Mouse (Mus musculus) adrenal gland, adult 8-10 months (tissue): Measurements from ENCODE around the gene 2900011O08Rik. TPM values are rescaled to one million over a fixed set of nuclear protein-coding genes. Genes with fewer than 3 reads are reported as not detected.
"Not testable (repeated sequence)": the region's sequence is repeated elsewhere in the genome, so short reads cannot be mapped to it uniquely, and the experiment has no call there.

Experiments used
- DNase-seq: peaks from one replicate; pipeline ENCODE4 v3.0.0; 2022
- total RNA-seq, 4 experiments: library from RNA; stranded (reverse); gene quantifications; 2 replicates each; pipeline ENCODE4 v1.2.4; 2022

The 2900011O08Rik gene
- total RNA-seq, result 1 to 10 TPM; 1.2 to 4.5 (median 2.6) TPM

DNA sequence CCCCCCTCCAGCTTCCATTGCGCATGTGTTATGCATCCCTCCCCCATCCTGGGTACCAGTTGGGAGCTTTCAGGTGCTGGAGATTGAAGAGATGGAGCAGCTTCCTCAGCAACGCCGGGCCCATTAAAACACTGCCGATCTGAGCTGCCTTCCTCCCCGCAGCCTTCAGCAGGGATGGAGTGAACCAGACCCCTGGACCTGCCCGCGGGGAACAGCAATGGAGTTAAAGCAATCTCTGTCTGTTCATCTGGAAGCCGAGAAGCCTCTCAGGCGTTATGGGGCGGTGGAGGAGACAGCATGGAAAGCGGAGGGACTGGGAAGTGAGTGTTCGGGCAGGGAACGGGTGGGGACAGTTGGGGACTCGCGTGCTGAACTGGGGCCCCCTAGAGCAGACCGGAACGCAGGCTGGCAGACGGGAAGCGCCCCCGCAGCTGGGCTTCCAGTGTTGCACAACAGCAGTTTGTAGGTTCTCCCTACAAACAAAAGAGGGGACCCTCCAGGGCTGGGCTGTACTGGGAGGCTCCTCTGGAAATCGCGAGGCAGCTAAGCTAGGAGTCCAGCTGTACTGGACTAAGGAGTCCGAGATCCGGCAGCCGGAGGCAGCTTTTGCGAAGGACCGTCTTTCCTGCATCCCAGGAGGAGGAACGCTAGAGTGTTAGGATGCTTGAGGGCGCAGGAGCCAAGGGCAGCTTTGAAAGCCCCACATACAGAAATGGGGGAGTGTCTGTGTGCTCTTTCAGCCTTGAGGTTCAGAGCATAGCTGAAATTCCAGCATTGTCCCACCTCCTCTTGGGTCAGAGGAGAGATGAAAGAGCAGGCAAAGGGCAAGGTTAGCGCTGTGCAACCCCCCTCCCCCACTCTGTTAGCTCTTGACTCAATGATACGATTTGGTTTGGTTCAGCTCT is at the start of gene 2900011O08Rik, which contains the start of gene Ifitm7:
Gene 2900011O08Rik, plus strand, starts transcription at position 31 of the 905 bp plus-strand sequence.
Gene Ifitm7, minus strand, starts transcription at position 315 of the 905 bp plus-strand sequence.
- no peak for DNase-seq

DNA sequence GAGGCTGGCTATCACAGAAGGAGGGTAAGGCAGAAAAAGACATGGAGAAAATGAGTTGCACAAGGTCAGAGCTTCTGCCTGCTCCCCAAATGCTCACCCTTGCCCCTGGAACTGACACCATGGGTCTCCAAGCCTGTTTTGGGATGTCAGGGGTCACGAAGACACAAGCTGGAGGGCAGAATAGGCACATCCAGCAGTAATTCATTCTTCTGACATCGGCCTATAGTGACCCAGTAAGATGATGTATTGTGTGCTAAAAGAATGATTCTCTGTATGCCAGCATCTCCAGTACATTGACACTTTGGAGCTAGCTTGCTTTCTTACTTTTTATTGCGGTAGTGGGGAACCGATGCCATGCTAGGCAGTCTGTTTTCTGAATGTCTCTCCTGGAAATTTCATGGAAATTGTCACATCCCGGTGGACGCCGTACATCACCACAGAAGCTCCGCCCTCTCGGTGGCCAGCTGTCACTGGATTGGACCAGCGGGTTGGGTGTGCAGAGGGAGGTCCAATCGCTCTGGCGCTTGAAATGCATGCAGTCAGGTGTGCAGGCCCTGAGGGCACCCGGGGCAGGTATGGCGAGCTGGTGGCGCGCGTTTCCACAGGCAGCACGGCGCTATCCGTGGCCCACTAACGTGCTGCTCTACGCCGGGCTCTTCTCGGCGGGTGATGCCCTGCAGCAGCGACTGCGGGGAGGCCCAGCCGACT is 46.1 kb upstream of the 2900011O08Rik start:
- DNase-seq, result peak; percentile 62

DNA sequence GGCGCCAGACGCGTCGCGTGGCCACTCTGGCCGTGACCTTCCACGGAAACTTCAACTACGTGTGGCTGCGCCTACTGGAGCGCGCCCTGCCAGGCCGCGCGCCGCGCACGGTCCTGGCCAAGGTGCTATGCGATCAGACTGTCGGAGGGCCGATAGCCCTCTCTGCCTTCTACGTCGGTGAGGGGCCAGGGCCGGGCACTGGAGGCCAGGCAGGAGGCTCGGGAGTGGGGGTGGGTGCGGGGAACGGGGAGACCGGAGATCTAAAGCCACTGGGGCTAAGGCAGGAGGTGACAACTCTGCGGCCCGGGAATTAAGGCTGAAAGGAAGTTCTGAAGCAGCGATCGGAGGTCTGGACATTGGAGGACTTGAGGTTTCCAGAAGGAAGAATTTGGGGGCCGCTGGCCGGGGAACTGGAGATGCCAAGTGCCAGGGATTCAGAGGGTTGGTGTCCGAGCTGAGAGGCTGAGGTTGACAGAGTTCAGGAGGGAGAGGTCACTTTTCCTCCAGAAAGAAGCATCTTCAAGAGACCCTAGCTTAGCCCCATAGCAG is 45.5 kb upstream of the 2900011O08Rik start:
- DNase-seq, result no peak

DNA sequence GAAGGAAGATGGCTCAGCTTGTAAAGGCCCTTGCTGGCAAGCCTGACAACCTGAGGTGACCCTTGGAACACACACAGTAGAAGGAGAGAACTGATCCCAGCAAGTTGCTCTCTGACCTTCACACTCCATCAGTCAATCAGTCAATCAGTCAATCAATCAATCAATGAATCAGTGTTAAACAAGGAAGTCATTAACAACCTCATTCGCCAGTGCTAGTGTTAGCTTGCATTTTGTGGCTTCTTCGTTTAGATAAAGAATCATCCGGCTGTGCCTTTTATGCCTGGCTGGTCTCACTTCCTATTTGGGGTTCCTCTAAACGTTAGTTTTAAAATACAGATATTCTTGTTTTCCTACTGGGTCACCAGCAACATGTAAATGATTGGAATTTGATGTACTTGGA is 42.2 kb upstream of the 2900011O08Rik start:
- no peak for DNase-seq

DNA sequence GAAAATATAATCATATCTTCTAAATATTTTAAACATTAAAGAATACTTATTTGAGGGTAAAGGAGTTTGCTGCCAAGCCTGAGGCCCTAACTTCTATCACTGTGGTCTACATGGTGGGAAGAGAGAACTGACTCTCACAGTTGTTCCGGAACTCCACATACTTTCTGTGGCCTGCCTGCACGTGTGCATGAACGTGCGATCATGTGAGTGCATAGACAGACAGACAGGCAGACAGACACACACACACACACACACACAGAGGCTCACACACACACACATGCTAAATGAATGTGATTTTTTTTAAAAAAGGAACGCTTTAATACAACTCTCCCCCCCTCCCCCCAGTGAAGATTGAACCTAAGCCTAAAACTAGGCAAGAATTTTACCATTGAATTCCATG is 41.7 kb upstream of the 2900011O08Rik start:
- DNase-seq, result no peak

DNA sequence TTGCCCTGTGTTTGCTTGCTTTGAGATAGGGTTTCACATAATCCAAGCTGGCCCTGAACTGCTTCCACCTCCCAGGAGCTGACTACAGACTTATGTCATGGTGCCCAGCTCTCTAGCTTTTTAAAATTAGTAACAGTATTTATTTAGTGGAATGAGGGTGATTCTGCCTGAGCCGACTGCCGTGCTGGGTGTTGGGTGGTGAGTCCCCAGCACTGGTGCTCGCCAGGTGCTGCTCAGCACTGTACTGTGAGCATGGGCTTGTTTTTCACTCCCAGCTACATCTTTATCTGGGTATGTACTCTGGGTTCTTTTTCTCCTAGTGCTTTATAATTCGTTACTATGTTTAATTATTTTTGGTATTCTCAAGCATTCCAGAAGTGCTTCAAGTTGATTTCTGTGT is 41.3 kb upstream of the 2900011O08Rik start:
- no peak for DNase-seq

GRCm38 (mm10) chr16:13946306-13946705 is 40.1 kb upstream of the 2900011O08Rik start:
- no peak for DNase-seq

GRCm38 (mm10) chr16:13951245-13951644 is 35.2 kb upstream of the 2900011O08Rik start:
- no peak for DNase-seq

DNA sequence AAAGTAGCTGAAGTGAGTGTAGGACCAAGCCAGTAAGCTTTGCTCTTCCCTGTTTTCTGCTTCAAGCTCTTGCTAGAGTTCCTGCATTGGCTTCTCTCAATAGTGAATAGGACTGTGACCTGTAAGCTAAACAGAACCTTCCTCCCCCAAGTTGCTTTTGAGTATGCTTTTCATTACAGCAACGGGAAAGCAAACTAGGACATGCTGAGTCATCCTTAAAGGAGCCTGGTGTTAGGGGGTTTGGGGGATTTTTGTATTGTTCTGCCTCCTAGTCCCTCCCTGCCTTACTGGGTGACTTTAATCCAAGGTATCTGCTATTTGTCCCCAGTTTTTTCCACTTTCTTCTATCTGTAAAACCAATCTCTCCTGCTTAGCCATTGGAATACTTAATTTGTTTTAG is 24.4 kb upstream of the 2900011O08Rik start:
- DNase-seq, result no peak

- DNase-seq, result no peak
Observed at GRCm38 (mm10) chr16:13969096-13969495, 17.3 kb upstream of the 2900011O08Rik start.

DNA sequence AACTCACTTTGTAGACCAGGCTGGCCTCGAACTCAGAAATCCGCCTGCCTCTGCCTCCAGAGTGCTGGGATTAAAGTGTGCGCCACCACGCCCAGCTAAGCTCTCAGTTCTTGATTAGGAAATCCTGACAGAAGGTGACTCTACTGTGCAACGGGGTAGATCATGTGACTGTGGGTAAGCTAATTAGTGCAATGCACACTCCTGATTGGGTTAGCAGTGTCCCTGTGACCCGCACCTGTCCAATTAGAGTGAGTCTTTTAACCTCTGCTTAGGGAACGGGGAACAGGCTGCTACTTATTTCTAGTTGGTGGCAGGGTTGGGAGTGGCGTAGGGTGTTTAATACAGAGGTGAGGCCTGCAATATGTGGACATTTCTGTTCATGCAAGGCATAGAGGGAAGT is 14.4 kb upstream of the 2900011O08Rik start:
- DNase-seq, result no peak

GRCm38 (mm10) chr16:13976358-13976896 is 10.0 kb upstream of the 2900011O08Rik start:
- not testable (repeated sequence) for DNase-seq

- DNase-seq, result not testable (repeated sequence)
Observed at GRCm38 (mm10) chr16:13977026-13977425, 9.4 kb upstream of the 2900011O08Rik start.

DNA sequence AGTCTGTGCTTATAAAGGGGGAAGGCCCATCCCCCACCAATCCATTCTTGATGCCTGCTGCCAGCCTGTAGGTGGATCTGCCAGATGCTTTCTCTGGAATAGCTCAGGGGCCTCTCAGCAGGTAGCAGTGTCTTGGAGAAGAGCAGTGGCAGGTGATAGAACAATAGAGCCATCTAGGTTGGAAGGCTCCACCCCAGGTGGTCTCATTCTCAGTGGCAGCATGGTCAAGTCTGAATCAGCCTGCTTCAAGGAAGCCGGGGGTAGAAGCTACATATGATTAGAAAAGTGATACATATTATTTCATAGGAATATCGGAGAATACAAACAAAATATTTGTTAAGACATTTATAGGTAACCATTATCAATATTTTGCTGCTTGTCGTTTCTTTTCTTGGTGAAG is 4.7 kb upstream of the 2900011O08Rik start:
- DNase-seq, result not testable (repeated sequence)

DNA sequence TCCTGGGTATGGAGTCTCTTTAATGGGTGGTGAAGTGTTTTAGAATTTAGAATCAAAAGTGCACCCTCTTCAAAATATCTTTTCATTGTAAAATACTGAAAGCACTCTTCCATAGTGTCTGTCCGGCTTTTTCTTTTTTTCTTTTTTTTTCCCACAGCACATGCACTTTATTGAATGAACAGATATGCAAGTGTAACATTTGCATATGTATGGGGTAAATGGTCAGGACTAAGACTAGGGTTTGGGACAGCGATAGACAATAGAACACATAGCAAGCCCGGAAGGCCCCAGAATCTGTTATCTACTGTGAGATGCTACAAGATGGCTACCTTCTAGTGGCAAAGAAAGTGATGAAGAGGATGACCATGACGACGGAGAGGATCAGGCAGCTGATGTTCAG is 3.2 kb upstream of the 2900011O08Rik start:
- no peak for DNase-seq

GRCm38 (mm10) chr16:13986197-13986573 is 219 bp upstream of the 2900011O08Rik start:
- no peak for DNase-seq

DNA sequence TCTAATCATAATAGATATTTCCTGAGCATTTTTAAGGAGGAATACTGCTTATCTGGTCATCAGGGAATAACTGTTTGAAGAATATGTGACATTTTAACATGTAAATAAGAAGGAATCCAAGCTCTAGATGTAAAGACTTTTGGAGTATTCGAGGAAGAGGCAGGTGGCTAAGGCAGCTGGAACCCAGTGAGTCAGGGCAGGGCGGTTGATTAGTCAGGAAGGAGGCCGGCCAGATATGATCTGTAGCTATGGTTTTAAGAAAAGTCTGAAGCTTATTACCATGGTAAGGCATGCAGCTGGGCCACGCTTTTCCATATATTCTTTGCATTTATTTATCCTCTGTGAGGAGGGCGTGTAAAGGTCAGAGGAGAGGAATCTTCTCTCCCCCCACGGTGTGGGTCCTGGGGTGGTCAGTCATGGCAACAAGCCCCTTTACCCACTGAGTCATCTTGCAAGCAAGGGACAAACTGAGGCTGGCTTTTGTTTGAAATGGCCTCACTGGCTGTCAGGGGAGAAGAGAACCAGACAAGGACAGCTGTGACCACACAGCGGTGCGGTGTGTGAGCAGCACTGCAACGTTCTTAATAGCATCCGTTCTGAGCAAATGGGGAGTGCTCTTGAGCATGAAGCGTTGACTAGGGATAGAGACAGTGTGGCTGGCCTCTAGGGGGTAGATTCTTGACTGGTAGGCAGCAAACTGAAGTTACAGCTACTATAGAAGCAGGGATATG is 6.3 kb downstream of the 2900011O08Rik start:
- DNase-seq, result no peak

- no peak for DNase-seq
Observed at GRCm38 (mm10) chr16:13994076-13994475, 7.7 kb downstream of the 2900011O08Rik start.

DNA sequence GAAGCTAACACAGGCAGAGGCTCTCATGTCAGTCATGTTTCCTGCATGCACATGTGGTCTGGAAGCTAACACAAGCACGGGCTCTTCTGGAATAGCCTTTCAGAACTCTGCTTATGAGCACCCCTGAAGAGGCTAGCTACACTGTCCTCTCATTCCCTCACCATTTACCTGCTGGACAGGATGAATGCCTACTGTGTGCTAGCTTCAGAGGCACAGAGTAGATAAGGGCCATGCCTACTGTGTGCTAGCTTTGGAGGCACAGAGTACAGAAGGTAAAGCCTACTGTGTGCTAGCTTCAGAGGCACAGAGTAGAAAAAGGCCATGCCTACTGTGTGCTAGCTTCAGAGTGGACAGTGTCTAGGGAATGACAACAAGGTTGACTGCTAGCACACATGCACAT is 8.1 kb downstream of the 2900011O08Rik start:
- no peak for DNase-seq

DNA sequence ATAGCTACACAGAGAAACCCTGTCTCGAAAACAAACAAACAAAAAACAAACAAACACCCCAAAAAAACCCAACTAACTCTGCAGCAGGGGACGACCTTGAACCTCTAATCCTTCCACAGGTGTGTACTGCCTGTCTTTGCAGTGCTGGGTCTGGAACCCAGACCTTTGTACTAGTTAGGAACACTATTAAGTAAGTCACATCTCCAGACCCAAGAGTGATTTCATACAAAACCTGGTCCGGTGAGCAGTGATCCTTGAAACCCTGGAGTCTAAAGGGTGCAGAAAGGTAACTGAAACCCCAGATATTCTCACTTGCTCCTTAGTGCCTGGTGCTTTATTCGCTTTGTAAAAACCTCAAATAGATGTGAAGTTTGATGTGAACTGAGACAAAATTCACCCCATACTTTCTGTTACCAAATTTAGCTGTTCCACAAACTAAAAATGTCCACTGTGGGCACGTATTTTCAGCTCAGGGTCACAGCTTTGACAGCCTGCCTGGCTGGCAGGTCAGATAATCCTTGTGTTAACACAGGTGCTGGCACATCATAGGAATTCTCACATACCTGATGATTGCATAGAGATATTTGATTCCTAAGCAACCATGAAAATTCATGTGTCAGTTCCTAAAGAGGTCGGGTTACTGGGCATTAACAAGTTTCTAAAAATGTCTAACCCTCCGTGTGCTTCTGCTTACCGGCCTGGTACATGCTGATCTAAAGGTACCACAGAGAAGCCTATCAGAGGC is 17.2 kb downstream of the 2900011O08Rik start:
- DNase-seq, result no peak

GRCm38 (mm10) chr16:14004170-14004569 is 17.8 kb downstream of the 2900011O08Rik start:
- no peak for DNase-seq
